Mouse (Mus musculus): ENCODE data around the gene Eln. TPM values are rescaled to one million over a fixed set of nuclear protein-coding genes. Genes with fewer than 3 reads are reported as not detected.

Eln gene
- total and polyA plus RNA-seq, 3 experiments = not detected

DNA sequence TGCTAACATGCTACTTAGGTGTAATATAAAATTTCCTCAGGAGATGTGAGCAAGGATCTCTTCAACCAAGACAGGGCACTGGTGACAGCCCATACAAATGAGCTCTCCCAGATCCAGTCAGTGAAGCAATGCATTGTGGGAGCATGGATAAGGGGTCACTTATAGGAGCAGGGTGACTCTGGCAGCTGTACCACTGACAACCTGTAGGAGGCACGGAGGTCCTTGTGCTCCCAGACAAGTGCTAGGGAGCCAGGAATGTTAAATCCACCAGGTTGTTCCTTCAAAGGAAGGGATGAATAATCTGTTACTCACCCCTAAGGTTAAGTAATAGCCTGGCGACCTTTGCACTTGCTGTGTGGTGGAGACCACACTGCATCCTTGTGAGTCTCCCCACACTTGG is 52.0 kb downstream of the Eln start:
- in situ Hi-C loops (cut with MboI; ENCODE audit: low pct_ligation_motif_present, low pct_unique_long_range_greater_than_20kb, low sequenced_read_pairs) (no loop called here), dilution Hi-C loops (cut with MboI; ENCODE audit: extremely low pct_ligation_motif_present, extremely low pct_unique_long_range_greater_than_20kb, low sequenced_read_pairs) (no loop called here)
- Histone ChIP-seq H3K4me3 (replicated peaks in 1 of 3; ENCODE audit: low read depth in 2 of 3, low read length in 2 of 3, poor library complexity in 1 of 3) (no peak overlapping the region), H3K27ac (ENCODE audit: insufficient read depth, low read depth) (no peak overlapping the region), H3K79me2 (replicated peaks; ENCODE audit: control insufficient read depth, extremely low read depth, insufficient read depth, poor library complexity, severe bottlenecking) (no peaks in the 10 kb centered on the region), H3K36me3 (replicated peaks in 1 of 2; ENCODE audit: control insufficient read depth in 1 of 2, insufficient read depth in 1 of 2, low read length in 1 of 2) (no peaks in the 10 kb centered on the region), H3K9me3 (replicated peaks; ENCODE audit: low read length) (peaks cover 18% of the 10 kb centered on the region), H3K27me3 (replicated peaks) (peaks cover 6% of the 10 kb centered on the region), H3K9ac (ENCODE audit: insufficient read depth, low read depth) (no peak overlapping the region), H3K4me1 (ENCODE audit: control insufficient read depth in 1 of 2, insufficient read depth in 2 of 2) (peaks cover 0 to 2% of the 10 kb centered on the region in 2 experiments; a peak in 1 of 4 replicates), H3K4me2 (ENCODE audit: insufficient read depth, low read depth, poor library complexity, severe bottlenecking) (no peak overlapping the region)
- no peak for DNase-seq (ENCODE audit: extremely low read depth)
- TF ChIP-seq CTCF (conservative IDR thresholded peaks at IDR 0.05 in 1 of 2, IDR thresholded peaks at IDR 0.05 in 1 of 2; ENCODE audit: low read depth in 2 of 2, low read length in 2 of 2) (peak in 1 of 2 experiments; percentile 15; a peak in 2 of 4 replicates), ELF1 (IDR thresholded peaks at IDR 0.05; ENCODE audit: low read depth, low read length) (no peak), E2F4 (IDR thresholded peaks at IDR 0.05; ENCODE audit: insufficient replicate concordance, low read depth, low read length) (no peak), MXI1 (IDR thresholded peaks at IDR 0.05; ENCODE audit: low read depth, low read length) (no peak)

DNA sequence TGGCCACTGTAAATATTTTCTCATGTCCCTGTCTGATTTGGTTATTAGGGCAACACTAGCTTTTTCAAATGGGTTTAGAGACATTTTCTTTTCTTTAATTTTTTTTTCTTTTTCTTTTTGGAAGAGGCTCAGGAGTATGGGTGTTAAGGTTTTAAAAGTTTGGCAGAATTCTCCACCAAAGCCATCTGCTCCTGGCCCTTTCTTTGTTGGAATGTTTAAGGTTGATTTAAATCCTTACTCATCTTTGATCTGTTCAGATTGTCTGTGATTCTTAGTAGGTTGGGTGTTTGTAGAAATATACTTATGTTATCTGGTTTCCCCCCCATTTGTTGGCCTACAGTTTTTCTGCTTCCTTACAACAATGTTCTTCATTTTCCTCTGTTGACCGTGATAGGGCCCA is 54.4 kb downstream of the Eln start:
- in situ Hi-C loops (cut with MboI; ENCODE audit: low pct_ligation_motif_present, low pct_unique_long_range_greater_than_20kb, low sequenced_read_pairs) = no loop called here
- TF ChIP-seq CHD1 (IDR thresholded peaks at IDR 0.05; ENCODE audit: low read depth, low read length) (no peak), ZC3H11A (IDR thresholded peaks at IDR 0.05; ENCODE audit: low read depth, low read length) (no peak), KAT2A (IDR thresholded peaks at IDR 0.05; ENCODE audit: insufficient replicate concordance, low read length) (no peak), RCOR1 (conservative IDR thresholded peaks at IDR 0.05; ENCODE audit: low read depth, low read length) (no peak), EP300 (IDR thresholded peaks at IDR 0.05; ENCODE audit: low read length) (no peak), USF2 (conservative IDR thresholded peaks at IDR 0.05; ENCODE audit: low read depth, low read length) (no peak), NRF1 (IDR thresholded peaks at IDR 0.05; ENCODE audit: low read depth, low read length) (no peak), PAX5 (IDR thresholded peaks at IDR 0.05; ENCODE audit: low read length) (no peak), SIN3A (IDR thresholded peaks at IDR 0.05; ENCODE audit: low read length) (no peak), TBP (conservative IDR thresholded peaks at IDR 0.05; ENCODE audit: low read depth, low read length) (no peak), USF1 (IDR thresholded peaks at IDR 0.05; ENCODE audit: low read depth, low read length) (no peak), NELFE (IDR thresholded peaks at IDR 0.05; ENCODE audit: low read depth, low read length) (no peak), E2F4 (IDR thresholded peaks at IDR 0.05; ENCODE audit: insufficient replicate concordance, low read depth, low read length) (no peak)

More for the DNA sequence above, 54.4 kb downstream of the Eln start:
- H3K27ac ChIP-seq (ENCODE audit: insufficient read depth, low read depth) = no peak overlapping the region
- H3K79me2 ChIP-seq (replicated peaks; ENCODE audit: control insufficient read depth, extremely low read depth, insufficient read depth, poor library complexity, severe bottlenecking) = no peaks in the 10 kb centered on the region
- dilution Hi-C loops (cut with MboI; ENCODE audit: extremely low pct_ligation_motif_present, extremely low pct_unique_long_range_greater_than_20kb, low sequenced_read_pairs) = no loop called here
- H3K4me2 ChIP-seq (ENCODE audit: insufficient read depth, low read depth, poor library complexity, severe bottlenecking) = no peak overlapping the region
- H3K36me3 ChIP-seq (replicated peaks in 1 of 2; ENCODE audit: control insufficient read depth in 1 of 2, insufficient read depth in 1 of 2, low read length in 1 of 2) = no peaks in the 10 kb centered on the region
- H3K9me3 ChIP-seq (replicated peaks; ENCODE audit: low read length) = peaks cover 3% of the 10 kb centered on the region
- H3K9ac ChIP-seq (ENCODE audit: insufficient read depth, low read depth) = no peak overlapping the region
- no peak for DNase-seq (ENCODE audit: extremely low read depth)
- H3K4me3 ChIP-seq (replicated peaks in 1 of 3; ENCODE audit: low read depth in 2 of 3, low read length in 2 of 3, poor library complexity in 1 of 3) = no peak overlapping the region
- peaks cover 0 to 12% of the 10 kb centered on the region in 2 experiments; a peak in 2 of 4 replicates for H3K4me1 ChIP-seq (ENCODE audit: control insufficient read depth in 1 of 2, insufficient read depth in 2 of 2)
- peaks cover 2% of the 10 kb centered on the region for H3K27me3 ChIP-seq (replicated peaks)

All from CH12.LX (cell line).